Mouse (Mus musculus): Measurements from ENCODE around the gene Rnf141.

The Rnf141 gene

DNA sequence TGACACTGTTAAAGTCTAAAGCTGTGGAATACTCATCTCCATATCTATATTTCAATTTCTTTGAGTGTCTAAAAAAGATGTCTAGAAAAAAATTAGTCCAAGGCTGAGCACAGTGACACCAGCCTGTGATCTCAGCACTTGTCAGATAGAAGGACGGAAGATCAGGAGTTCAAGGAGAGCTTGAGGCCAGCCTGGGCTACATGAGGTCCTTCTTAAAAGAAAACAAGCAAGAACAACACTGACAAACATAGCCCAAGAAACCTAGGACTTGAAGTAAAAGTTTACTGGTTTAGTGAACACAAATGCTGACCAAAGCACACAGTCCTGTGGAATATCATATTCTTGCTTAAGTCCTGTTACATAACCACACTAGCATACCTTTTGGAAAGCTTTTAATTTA lies 10.2 kb downstream of the Rnf141 start:
- no peak for DNase-seq (ENCODE audit: low read depth, low spot score)

DNA sequence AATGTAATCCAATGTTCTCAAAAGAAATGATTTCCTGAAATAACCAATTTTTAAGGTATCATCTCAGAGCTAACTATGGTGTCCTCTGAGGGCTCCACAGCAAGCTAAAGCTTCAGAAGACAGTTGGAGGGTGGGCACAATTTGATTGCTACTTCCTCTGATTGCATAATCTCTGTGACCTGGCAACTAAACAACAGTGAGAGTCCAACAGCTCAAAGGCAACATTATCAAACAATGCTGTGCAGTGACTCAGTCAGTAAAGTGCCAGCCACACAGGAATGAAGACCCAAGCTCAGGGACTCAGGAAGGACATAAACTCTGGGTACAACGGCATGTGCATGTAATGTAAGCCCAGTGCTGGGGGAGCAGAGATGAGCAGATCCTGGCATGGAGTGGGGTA lies 11.2 kb downstream of the Rnf141 start:
- no peak for DNase-seq (ENCODE audit: low read depth, low spot score)

GRCm38 (mm10) chr7:110823995-110824953 lies 20.0 kb downstream of the Rnf141 start:
- DNase-seq (ENCODE audit: low read depth, low spot score): no peak

- no peak for DNase-seq (ENCODE audit: low read depth, low spot score)
Measured at GRCm38 (mm10) chr7:110823593-110823992, 20.7 kb downstream of the Rnf141 start.

DNA sequence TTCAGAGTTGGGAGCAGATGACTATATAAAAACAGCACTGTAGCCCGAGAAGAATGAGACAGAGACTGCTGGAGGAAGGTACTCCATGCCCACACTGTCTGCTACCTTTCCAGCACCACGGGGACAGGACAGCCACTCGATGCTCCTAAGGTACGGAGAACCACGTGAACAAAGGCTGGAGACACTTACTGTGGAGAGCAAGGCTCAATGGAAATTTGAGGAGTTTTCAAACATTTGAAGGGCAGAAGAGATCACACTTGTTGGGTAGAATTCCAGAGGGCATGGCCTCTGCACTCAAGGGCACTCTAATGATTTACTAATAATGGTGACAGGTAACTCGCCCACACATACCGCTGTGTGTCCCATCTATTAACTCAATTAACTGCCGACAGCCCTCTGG lies 21.2 kb downstream of the Rnf141 start:
- no peak for DNase-seq (ENCODE audit: low read depth, low spot score)

DNA sequence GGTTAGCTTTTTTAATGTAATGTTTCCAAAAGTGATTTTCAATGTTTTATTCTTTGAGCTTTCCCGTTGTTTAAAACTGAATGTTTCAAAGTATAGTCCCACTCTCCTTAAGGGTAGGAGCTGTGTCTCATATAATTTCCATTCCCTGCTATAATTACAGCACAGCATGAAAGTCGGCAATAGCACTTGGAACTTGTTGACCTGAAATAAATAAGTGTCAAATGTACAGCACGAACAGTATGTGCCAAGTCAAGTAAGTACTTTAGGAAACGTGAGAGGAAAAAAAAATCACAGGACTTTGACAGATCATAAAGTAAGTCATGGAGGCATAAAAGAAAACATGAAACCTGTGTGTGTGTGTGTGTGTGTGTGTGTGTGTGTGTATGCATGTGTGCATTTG lies 22.2 kb downstream of the Rnf141 start:
- no peak for DNase-seq (ENCODE audit: low read depth, low spot score)

DNA sequence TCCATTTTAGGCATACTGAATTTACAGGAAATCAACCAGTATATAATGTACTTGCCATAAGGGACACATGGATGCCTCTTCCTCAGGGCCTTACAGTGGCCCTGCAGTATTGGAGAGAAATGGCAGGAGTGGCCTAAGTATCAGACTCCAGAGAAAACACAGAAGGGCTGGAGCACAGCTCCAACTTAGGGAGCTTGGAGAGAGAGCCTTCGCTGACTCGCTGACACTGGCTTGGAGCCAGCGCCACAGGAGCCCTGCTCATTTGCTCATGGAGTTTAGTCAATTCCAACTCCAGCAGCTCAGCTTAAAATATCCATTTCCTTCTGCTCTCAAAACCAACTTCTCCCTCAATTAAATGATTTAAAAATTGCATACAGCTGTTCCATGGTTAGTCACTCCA lies 22.6 kb downstream of the Rnf141 start:
- no peak for DNase-seq (ENCODE audit: low read depth, low spot score)

DNA sequence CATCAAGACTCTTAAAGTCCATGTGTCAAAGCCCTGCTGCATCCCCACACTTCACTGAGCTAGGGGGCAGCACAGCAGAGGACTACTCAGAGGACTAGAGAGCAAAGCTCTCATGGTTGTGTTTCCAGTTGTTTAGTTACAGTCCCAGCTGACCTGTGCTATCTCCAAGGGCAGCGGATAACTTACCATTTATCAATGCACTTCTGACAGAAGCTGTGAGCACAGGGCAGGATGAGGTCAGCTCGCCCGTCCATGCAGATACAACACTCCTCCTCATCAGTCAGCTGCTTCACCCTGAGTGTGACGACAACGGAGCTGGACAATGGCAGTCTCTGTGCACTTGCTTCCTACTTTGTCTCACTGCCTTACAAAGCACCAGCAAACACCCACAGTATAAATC lies 23.2 kb downstream of the Rnf141 start:
- no peak for DNase-seq (ENCODE audit: low read depth, low spot score)

GRCm38 (mm10) chr7:110818787-110819350 lies 25.4 kb downstream of the Rnf141 start:
- DNase-seq (ENCODE audit: low read depth, low spot score): no peak

DNA sequence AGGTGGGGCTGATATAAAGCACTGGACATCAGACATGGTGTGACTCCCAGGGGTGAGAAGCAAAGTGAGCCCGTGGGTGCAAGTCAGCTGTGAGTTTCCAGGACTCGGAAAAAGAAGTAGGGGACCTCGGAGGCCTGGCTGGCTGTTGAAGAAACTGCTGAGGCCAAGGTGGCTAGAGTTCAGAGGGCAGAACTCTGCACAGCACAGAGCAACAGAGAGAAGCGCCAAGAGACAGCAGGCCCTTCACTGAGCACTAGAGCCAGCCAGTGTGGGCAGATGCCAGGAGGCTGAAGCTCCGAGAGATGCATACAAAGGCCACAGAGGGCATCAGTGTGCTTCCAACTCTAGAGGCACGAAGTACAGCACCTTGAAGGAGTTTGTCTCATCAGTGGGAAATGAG lies 26.1 kb downstream of the Rnf141 start:
- no peak for DNase-seq (ENCODE audit: low read depth, low spot score)

DNA sequence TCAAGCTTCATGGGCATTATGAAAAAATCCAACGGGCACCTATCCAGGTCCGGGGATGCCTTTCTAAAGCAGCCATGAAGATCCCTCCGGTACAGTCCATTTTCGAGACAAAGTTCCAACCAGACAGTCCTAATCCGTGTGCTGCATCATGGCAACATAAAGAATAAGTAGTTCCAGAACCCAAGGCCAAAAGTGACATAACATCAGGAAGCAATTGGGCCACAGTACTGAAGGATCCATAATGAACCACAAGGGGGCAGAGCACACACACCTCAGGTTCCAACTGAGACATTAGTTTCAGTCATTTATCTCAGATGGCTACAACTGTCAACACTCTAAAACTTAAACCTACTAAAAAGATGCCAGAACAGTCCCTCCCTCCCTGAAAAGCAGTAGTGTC lies 28.2 kb downstream of the Rnf141 start:
- DNase-seq (ENCODE audit: low read depth, low spot score): peak; percentile 50

DNA sequence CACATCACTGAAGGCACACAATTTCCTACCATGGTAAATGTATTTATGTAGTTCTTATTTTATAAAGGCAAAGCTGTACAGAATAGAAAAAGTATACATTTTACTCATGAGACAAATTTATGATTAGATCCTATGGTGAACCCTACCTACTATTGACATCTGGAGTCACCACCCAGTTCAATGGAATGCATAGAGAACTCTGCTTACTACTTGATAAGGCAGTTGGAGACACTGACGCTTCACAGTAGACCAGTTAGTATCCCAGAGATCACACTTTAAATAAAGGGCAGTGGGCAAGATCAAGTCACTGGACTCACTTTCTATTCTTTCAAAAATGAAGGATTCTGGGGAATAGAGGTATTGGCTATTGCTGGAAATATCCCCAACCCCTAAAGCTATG lies 30.3 kb downstream of the Rnf141 start:
- DNase-seq (ENCODE audit: low read depth, low spot score): no peak

GRCm38 (mm10) chr7:110811529-110811928 lies 32.7 kb downstream of the Rnf141 start:
- no peak for DNase-seq (ENCODE audit: low read depth, low spot score)

GRCm38 (mm10) chr7:110810995-110811394 lies 33.3 kb downstream of the Rnf141 start:
- DNase-seq (ENCODE audit: low read depth, low spot score): no peak

GRCm38 (mm10) chr7:110809585-110810557 lies 34.4 kb downstream of the Rnf141 start:
- DNase-seq (ENCODE audit: low read depth, low spot score): no peak

- no peak for DNase-seq (ENCODE audit: low read depth, low spot score)
Measured at GRCm38 (mm10) chr7:110808962-110809361, 35.3 kb downstream of the Rnf141 start.

- DNase-seq (ENCODE audit: low read depth, low spot score): no peak
Measured at GRCm38 (mm10) chr7:110807460-110808030, 36.7 kb downstream of the Rnf141 start.

GRCm38 (mm10) chr7:110804266-110804665 lies 40.0 kb downstream of the Rnf141 start:
- no peak for DNase-seq (ENCODE audit: low read depth, low spot score)

DNA sequence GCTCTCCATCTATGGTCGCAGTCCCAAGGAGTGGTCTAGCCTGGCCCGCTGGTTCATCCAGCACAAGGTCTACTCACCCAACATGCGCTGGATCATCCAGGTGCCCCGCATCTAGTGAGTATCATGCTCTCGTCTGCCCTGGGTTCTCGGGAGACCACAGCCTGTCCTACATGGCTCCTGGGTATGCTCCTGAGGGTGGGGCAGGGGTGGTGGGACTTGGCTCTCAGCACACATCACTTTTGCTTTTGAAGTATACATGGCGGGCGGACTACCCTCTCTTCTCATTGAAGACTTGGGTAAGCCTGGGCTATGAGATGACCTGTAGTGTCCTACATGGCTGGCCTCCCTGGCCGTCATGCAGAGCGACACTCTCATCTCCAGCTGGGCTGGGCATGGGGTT lies 41.1 kb downstream of the Rnf141 start:
- DNase-seq (ENCODE audit: low read depth, low spot score): no peak

GRCm38 (mm10) chr7:110801028-110801427 lies 43.2 kb downstream of the Rnf141 start:
- peak; percentile 66 for DNase-seq (ENCODE audit: low read depth, low spot score)

- DNase-seq (ENCODE audit: low read depth, low spot score): no peak
Measured at GRCm38 (mm10) chr7:110797722-110798409, 46.4 kb downstream of the Rnf141 start.
